Mouse (Mus musculus) left cerebral cortex, postnatal 25 days (tissue): ENCODE measurements around the gene Olfr872. TPM values are rescaled to one million over a fixed set of nuclear protein-coding genes. Genes with fewer than 3 reads are reported as not detected.
"Not testable (repeated sequence)": the region's sequence is repeated elsewhere in the genome, so short reads cannot be mapped to it uniquely, and the experiment has no call there.

ENCODE experiments used
- DNase-seq, 2 experiments: peaks; one replicate each; pipeline ENCODE4 v3.0.0; 2022; ENCODE audit warnings: low spot score in 2 of 2, mixed read lengths in 1 of 2
- intact Hi-C: fragments of 180-260 bp; cut with DNase I; formaldehyde crosslinking; loops from one replicate; pipeline ENCODE4 v1.15.1; 2025
- total RNA-seq, 2 experiments: library from RNA; stranded (reverse); gene quantifications; 2 replicates each; pipeline ENCODE4 v1.2.3; 2021

Olfr872 gene
- total RNA-seq = not detected

DNA sequence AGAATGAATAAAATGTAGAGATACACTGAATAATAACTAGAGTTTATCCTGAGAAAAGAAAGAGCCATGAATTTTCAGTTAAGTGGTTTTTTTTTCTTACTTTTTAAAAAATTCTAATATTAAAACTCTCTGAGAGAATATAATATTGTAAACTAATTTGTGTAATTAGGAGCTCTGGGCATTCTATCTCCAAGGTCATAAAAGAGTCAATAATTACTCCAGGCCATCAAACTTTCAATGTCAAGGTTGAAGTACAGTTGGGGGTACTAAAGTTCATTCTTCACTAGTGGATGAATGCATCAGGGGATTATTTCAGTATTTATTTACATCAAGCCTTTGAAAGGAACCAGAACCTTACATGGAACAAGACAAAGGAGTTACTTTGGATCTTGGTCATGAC is at the start of gene Olfr872:
Gene Olfr872 (plus strand): TSS at position 301 of the 400 bp plus-strand sequence.
- intact Hi-C loops = no loop called here
- no peak for DNase-seq

DNA sequence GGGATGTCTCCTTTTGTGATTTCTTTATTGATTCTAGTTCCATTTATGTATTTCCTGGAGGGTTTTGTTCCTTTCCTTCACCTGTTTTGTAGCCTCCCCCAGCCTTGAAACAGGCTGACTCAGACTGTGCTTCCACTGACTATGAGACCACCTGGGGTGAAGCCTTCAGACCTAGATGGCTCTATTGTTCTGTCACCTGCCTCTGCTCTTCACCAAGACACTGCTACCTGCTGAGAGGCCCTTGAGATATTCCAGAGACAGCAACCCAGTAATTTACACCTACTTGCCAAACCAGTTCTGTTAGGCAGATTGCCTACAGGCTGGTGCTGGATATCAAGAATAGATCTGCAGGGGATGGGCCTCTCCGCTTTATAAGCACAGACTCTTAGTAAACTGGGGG is 34.8 kb upstream of the Olfr872 start:
- no peak for DNase-seq

DNA sequence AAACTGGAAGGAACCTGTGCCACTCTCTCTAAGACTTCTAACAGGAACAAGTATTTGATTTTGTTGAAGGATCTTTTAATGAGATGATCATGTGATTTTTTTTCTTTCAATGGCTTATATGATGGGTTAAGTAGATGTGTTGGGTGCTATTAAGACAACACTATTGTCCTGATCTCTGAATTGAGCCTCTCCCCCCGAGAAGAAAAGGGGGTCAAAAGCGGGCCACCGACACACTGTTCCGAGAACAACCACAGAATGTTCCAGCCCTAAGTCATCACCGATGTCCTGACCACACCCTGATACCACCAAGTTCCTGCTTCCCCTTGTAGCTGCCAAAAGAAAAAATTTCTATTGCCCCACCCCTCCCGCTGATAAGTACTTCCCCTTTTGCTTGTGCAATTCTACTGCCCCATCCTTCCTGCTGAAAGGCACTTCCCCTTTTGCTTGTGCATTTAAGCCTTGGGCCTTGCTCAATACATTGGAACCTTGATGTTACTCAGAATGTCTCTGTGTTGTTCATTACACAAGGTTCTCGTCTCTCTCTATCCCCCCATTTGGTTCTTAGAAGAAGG is 33.4 kb upstream of the Olfr872 start:
- DNase-seq, intact Hi-C loops: not testable (repeated sequence)

More for the DNA sequence above, 34.8 kb upstream of the Olfr872 start:
- intact Hi-C loops = no loop called here

DNA sequence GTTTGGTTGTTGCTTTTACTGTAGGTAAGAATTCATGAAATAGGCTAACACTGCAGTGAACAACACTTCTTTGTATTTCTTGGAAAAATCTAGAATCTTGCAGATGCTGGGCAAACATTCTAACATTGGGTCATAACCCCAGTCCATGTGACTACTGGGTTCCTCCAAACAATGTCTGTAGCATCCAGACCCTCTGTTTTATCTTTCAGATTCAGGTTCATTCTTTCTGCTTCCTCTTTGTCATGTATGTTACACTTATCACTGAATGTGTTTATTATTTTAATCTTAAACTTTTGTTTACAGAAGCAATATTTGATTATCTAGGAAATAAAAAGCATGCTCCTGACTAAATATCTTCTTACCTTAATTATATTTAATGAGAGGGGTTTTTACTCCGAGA is 26.1 kb upstream of the Olfr872 start:
- DNase-seq = no peak
- intact Hi-C loops = no loop called here

DNA sequence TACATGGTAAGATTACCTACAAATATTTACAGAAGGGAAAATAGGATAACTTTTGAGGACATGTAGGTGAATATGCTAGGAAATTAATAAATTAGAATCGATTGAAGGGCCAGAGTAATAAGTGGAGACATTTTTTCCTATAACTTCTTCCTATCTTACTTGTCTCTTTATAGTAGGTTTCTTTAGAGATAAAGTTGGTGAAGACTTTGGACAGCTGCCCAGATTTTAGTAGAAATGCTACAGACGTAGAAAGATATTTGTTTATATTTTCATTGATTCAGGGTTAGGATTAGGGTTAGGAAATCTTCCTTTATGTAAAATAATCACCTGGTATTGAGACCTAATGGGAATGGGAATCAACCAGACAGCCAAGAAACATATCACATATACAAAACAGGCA is 25.4 kb upstream of the Olfr872 start:
- intact Hi-C loops = no loop called here
- DNase-seq = no peak

DNA sequence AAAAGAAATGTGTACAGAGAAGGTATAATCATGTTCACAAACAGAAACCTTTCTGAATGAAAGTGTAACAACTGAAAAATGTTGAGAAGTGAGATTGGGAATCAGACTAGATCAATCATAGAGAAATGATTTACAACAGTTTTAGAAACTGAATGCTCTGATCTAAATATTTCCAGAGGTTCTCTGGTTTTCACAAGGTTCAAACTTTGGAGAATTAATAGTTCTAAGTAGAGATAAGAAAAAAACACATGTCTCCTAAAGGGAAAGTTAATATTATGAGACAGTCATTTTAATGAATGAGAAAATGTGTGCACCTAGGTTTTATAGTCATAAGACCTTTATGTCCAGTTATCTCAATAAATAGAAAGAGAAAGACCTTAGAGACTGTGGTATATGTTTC is 25.0 kb upstream of the Olfr872 start, which contains the start of gene Olfr871:
Gene Olfr871 (plus strand): TSS at position 301 of the 400 bp plus-strand sequence.
- intact Hi-C loops = no loop called here
- no peak for DNase-seq

DNA sequence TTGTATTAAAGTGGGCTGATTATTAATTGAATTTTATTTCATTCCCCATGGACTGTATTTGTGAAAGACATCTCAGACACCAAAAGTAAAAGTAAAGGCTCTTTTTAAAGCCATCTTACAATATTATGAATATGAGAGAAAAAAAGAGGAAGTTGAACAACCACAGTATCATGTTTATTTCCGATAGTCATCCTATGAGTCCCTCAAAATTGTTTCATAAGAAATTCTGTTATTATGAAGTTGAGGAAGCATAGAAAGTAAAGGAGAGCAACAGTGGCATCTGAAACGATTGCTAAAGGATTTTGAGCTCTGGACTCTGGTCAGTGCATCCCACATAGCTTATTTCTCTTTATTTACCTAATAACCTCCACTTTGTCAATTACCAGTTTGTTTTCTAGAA is 459 bp downstream of the Olfr872 start:
- intact Hi-C loops = no loop called here
- no peak for DNase-seq

DNA sequence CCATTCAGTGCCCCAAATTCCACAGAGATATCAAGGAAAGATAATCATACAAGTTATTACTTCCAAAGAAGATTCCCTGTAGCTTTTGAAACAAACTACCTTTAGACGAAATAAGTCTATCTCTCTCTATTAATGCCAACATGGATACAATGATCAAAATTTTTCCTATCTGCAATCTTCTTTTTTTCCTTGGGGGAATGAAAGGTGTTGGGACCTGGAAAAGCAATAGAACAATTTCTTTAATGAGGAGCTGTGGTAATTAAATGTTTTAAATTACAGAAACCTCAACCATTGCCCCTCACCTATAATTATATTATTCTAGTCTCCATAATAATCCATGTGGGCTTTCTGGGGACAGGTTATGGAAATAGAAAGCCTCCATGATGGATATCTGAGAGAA is 45.1 kb downstream of the Olfr872 start, which contains the start of gene Olfr39:
Gene Olfr39 (plus strand): TSS at position 301 of the 400 bp plus-strand sequence.
- intact Hi-C loops = no loop called here
- DNase-seq = no peak

DNA sequence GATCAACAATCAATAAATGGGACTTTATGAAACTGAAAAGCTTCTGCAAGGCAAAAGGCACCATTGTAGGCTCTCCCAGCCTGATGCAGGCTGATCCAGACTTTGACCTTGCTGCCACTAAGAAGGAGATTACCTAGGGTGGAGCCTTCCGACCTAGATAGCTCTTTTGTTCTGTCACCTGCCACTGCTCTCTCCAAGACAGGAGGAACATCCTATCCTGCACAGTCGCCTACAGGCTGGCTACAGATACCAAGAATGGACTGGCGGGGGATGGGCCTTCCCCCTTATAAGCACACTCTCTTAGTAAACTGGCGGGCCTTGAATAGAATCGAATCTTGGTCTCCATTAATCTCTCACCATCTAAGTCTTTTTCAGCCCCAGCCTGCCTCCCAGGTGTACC is 58.6 kb downstream of the Olfr872 start:
- intact Hi-C loops, DNase-seq: not testable (repeated sequence)

DNA sequence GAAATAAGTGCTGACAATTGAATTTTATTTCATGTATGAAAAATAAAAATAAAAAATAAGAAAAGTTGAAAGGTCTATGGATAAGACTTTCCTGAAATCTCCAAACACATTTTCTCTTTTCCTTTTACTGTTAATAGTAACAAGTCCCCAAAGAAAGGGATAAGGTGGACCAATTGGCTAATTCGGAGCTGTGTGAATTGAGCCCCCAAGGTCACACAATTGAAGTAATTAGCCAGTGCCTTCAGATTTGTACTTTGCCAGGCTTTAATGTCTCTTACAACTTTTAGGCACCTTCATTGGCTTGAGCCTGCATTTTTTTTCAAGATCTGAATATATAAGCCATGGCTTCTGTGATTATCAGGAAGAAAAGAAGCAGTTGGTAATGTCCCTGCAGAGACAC is 61.3 kb downstream of the Olfr872 start, which contains the start of gene Olfr873:
Gene Olfr873 (plus strand): TSS at position 301 of the 400 bp plus-strand sequence.
- DNase-seq = no peak
- intact Hi-C loops = no loop called here

Other genes starting within 250 kb of the Olfr872 start
- gene Olfr866, start 209.1 kb upstream of the Olfr872 start, total RNA-seq = not detected
- not detected for gene Olfr867, start 179.6 kb upstream of the Olfr872 start, total RNA-seq
- not detected for gene Olfr868, start 138.5 kb upstream of the Olfr872 start, total RNA-seq
- not detected for gene Olfr869, start 108.1 kb upstream of the Olfr872 start, total RNA-seq
- gene Olfr870, start 63.1 kb upstream of the Olfr872 start, total RNA-seq = not detected
- gene Olfr871, start 24.9 kb upstream of the Olfr872 start, total RNA-seq = not detected
- gene Olfr39, start 45.2 kb downstream of the Olfr872 start, total RNA-seq = not detected
- not detected for gene Olfr873, start 61.4 kb downstream of the Olfr872 start, total RNA-seq
- gene Olfr18, start 99.0 kb downstream of the Olfr872 start, total RNA-seq = not detected
- 10 to 100 TPM in 1 of 2 experiments, 1 to 10 TPM in 1; 8.7 to 11.3 TPM for gene Zfp560, start 148.1 kb downstream of the Olfr872 start, total RNA-seq
- gene Zfp26, start 223.0 kb downstream of the Olfr872 start, total RNA-seq = 10 to 100 TPM; 23.6 to 25.7 TPM